Mouse (Mus musculus): ENCODE results near the gene Acss1.

Gene Acss1

DNA sequence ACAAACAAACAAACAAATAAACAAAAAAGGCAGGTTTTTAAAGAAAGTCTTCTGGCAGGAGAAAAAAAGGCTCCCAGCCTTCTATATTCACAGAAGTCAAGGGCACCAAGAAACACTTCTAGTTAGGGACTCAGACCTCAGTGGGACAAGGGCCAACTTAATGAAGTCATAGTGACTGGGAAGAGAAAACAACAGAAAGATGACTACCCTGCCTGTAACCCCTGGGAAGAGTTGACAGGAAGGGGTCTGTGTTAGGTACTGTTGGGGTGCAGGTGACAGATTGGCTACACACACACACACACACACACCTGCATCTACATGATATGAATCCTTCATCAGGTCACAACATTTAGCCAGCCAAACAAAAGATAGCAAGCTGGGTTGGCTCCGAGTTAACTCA is 25.1 kb downstream of the Acss1 start:
- DNase-seq (ENCODE audit: low spot score in 2 of 2): no peak

GRCm38 (mm10) chr2:150638370-150638733 is 29.9 kb downstream of the Acss1 start:
- DNase-seq (ENCODE audit: low spot score in 2 of 2): no peak

- no peak for DNase-seq (ENCODE audit: low spot score in 2 of 2)
Measured at GRCm38 (mm10) chr2:150637702-150638369, 30.5 kb downstream of the Acss1 start.

GRCm38 (mm10) chr2:150635877-150636446 is 32.3 kb downstream of the Acss1 start:
- DNase-seq (ENCODE audit: low spot score in 2 of 2): no peak

DNA sequence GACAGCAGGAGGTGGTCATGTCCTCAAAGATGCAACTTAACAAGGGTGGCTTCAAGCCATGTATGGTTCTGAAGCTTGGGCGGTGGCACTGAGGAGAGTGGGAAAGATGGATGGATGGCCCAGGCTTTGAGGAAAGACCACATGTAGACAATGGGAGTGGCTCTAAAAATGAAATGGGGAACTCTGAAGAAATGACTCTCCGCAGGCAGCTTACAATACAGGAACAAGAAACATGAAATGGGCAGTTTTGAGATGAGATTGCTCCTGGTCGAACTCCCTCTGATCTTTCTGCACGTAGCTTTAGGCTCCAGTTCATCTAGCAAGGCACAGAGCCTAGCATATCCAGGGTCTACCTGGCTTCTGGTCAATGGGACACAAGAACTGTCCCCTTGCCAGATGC is 39.0 kb downstream of the Acss1 start:
- DNase-seq (ENCODE audit: low spot score in 2 of 2): no peak

- no peak for DNase-seq (ENCODE audit: low spot score in 2 of 2)
Measured at GRCm38 (mm10) chr2:150627140-150627539, 41.2 kb downstream of the Acss1 start.

DNA sequence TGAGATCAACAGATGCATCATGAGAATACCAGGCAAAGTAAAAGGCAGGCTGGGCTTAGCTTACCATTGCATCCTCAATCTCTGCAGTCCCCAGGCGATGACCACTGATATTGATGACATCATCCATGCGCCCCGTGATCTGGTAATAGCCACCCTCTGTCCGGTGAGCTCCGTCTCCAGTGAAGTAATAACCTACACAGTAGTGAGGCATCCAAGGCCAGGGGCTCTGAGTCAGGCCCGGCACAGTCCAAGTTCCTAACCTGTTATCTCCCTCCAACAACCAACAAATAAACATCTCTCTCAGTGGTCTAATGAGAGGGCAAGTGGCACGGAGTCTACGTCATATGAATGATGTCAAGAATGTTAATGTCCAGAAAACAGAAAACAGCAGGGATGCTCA is 43.4 kb downstream of the Acss1 start:
- no peak for DNase-seq (ENCODE audit: low spot score in 2 of 2)

GRCm38 (mm10) chr2:150623957-150624356 is 44.3 kb downstream of the Acss1 start:
- no peak for DNase-seq (ENCODE audit: low spot score in 2 of 2)

- no peak for DNase-seq (ENCODE audit: low spot score in 2 of 2)
Measured at GRCm38 (mm10) chr2:150621698-150622097, 46.6 kb downstream of the Acss1 start.

- DNase-seq (ENCODE audit: low spot score in 2 of 2): no peak
Measured at GRCm38 (mm10) chr2:150610097-150610496, 58.2 kb downstream of the Acss1 start.

DNA sequence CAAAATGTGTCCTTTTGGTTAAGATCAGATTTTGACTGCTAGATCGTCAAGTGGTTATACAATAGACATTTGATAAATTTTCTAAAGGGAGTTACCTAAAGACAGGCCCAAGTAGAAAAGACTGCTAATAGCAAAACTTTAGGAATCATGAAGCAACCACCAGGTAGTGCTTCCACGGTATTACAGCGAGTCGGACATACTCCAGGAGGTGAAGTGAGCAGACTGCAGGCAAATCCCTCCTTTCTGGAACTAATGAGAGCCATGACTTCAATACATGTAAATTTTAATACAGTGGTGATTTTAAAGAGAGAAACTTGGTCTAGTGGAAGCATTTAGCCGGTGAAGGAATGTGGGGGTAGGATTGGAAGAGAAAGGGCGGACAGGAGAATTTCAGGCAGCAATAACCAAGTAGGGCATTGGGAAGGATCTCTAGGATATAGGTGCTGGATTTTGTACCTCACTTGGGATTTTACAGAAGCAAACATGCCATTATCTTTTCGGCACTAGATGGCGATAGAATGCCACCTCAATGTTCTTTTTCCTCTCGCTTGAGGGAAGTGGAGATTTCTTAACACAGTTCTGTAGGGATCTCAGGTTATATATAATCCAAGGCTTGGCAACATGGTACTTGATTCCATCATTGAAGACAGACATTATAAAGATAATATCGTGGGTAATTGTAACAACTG is 59.3 kb downstream of the Acss1 start:
- peak; percentile 53 to 68 for DNase-seq (ENCODE audit: low spot score in 2 of 2)

GRCm38 (mm10) chr2:150608087-150608799 is 60.1 kb downstream of the Acss1 start, which contains the start of gene Apmap:
TSS of gene Apmap (minus strand) at chr2:150608567.
- DNase-seq (ENCODE audit: low spot score in 2 of 2): peak; percentile 96

GRCm38 (mm10) chr2:150607086-150607485 is 61.2 kb downstream of the Acss1 start:
- no peak for DNase-seq (ENCODE audit: low spot score in 2 of 2)

- DNase-seq (ENCODE audit: low spot score in 2 of 2): no peak
Measured at GRCm38 (mm10) chr2:150604802-150605201, 63.5 kb downstream of the Acss1 start.

GRCm38 (mm10) chr2:150602166-150602565 is 66.1 kb downstream of the Acss1 start:
- DNase-seq (ENCODE audit: low spot score in 2 of 2): no peak

DNA sequence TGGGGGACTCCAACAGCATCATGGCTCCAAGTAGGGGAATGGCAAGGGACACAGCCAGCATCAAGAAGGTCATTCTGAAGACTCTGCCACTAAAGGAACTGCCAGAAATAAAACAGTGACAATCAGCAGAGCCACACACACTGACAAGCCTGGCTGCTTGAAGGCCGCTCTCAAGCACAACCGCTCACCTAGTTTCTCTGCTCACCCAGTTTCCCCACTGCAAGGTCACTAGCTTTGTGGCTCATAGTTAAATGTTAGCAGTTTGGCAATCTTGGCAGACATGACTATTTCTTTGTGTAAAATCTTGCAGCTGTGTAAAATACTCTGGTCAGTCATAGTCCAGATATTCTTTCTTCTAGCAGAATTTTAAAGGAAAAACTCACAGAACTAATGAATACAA is 68.0 kb downstream of the Acss1 start:
- no peak for DNase-seq (ENCODE audit: low spot score in 2 of 2)

DNA sequence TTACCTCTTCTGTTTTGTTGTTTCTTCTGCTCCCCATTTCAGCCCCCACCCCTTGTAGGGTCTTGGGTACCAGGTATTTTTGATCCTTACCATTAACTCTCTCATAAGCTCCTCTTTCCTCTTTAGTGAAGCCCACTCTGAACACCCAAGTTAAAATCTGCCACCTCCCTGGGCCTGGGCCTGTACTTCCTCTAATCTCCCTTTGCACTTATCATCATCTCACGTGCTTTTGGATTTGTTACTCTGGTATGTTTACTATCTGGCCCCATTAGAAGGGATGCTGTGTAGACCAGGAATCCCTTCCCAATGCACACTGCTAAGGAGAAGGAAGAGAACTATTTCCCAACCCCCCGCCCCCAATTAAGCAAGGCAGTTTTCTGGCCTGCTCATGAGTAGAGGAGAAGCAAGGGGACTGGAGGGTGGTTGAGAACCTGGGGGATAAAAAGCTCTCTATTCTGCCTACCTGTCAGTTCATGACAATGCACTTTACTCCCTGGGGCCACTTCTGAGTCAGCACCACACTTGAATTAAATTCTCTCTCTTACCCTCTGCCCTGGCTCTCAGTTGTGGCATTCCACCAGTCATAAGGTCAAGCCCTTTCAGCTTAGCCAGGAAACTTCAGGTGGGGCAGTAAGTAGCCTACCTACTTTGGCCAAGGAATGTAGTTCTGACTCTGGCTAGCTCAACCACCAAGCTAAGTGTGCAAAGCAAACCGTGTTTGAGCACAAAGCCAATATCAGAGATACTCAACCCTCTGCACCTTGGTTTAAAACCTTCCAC is 72.7 kb downstream of the Acss1 start:
- DNase-seq (ENCODE audit: low spot score in 2 of 2): no peak

GRCm38 (mm10) chr2:150589076-150589475 is 79.2 kb downstream of the Acss1 start:
- DNase-seq (ENCODE audit: low spot score in 2 of 2): no peak

DNA sequence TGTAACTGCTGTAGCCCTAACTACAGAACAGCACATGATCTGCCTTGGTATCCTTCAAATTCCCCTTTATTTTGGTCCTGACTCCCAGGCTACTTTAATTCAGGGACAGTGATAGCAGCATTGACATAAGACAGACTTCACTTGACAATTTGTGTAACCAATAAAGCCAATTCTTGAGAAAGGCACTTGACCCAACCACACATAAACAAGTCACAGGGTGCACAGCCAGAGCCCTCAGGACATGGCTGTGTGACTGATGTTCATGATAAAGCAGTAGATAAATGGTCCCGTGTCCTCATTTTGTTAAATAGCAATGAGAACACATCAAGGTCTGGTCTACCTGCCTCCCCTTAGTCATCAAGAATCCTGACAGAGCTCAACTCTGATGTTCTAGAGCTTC is 88.7 kb downstream of the Acss1 start:
- DNase-seq (ENCODE audit: low spot score in 2 of 2): no peak

GRCm38 (mm10) chr2:150578603-150579002 is 89.7 kb downstream of the Acss1 start:
- no peak for DNase-seq (ENCODE audit: low spot score in 2 of 2)

GRCm38 (mm10) chr2:150576256-150576655 is 92.0 kb downstream of the Acss1 start:
- no peak for DNase-seq (ENCODE audit: low spot score in 2 of 2)

- no peak for DNase-seq (ENCODE audit: low spot score in 2 of 2)
Measured at GRCm38 (mm10) chr2:150572463-150572862, 95.8 kb downstream of the Acss1 start.
